Mouse (Mus musculus): ENCODE measurements at regions not wholly inside any gene's neighbourhood (a gene's known extent, or its start where the extent isn't known, plus 50 kb on each side); places are given as distances from the start of the nearest gene placed in this dataset.
A peak's percentile ranks its signal among the peaks of the same experiment; 100 is the strongest.

DNA sequence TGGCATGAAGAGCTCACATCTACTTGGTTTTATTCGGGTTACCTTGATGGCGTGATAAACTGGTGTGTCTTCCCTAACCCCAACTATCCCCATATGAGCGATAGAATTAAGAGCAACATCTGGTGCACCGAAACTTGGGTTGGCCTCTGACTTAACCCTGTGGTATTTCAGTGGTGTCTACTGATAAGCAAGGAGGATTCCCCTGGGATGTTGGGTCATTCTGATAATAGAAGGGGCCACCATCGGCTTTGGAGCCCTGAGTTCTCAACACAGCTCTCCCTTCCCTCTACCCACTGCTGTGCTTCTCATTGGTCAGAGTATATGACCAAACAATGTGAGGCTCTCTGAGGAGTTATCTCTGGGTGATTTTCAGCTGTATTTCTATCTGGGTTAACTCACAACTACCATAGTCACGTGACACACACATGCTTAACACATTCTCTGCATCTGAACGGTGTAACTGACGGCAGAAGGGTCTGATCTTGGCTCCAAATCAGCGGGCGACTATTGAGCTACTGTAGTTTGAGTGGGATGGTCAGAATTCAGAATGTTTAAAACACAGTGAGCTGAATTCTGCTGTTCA lies 212.8 kb upstream of the Prox1 start:
- ATAC-seq (replicated peaks; ENCODE audit: low FRiP score) (no peak), DNase-seq (ENCODE audit: low spot score) (no peak)
- no peak overlapping the region for H3K4me2 ChIP-seq (ENCODE audit: low read depth, low read length, severe bottlenecking)
- H3K27me3 ChIP-seq (ENCODE audit: control insufficient read depth, insufficient read depth, low read length), result peaks cover 12% of the 10 kb centered on the region
- H3K9ac ChIP-seq (ENCODE audit: low read length), result no peak overlapping the region
- H3K27ac ChIP-seq (ENCODE audit: low read depth, low read length), result no peak overlapping the region
- H3K4me3 ChIP-seq (ENCODE audit: low read depth, low read length), result no peak overlapping the region
- WGBS, result 87% methylated on average over 10 of the region's 10 CpGs
- H3K9me3 ChIP-seq (ENCODE audit: control insufficient read depth, low read length), result no peaks in the 10 kb centered on the region
- no peaks in the 10 kb centered on the region for H3K36me3 ChIP-seq (ENCODE audit: control insufficient read depth, insufficient read depth, low read length)
- H3K4me1 ChIP-seq (replicated peaks; ENCODE audit: control insufficient read depth, insufficient read depth, low read length), result peaks cover 3% of the 10 kb centered on the region; the same call in 1 of the 2 replicates

GRCm38 (mm10) chr1:190380151-190380550 lies 209.6 kb upstream of the Prox1 start:
- ATAC-seq (replicated peaks; ENCODE audit: low FRiP score), result no peak

DNA sequence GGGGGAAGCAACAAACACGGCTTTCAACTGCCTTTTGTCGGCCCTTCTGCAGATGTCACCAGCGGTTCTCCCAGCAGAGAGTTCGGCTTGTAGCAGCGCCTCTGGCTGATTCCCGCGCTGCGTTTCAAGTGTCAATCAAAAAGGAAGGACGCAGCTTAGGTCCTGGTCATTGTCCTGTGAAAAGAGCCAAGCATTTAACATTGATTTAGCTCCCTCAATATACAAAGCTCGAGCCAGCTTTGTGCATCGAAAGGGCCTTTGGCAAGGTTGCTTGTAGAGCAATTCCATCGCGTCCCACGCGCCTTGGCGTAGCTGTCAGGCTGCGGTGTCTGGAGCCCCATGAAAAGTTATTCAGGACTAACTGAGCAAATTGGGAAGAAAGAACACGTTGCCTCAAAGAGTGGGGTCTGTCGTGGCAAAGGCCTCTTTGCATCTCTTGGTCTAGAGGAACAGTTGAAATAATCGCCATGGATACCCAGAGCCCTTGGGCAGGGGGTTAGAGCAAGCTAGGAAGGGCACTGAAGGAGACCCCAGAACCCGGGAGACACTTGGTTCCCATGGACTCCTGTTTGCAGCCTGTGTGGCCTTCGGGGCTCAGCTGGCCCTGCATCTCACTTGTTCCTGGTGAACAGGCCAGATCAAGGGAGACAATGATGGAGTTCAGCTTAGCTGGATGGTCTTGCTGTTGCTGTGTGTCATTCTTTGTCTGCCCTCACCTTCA lies 204.8 kb upstream of the Prox1 start:
- no peaks in the 10 kb centered on the region; the same call in 1 of the 2 replicates for H3K27me3 ChIP-seq (ENCODE audit: control insufficient read depth, insufficient read depth, low read length)
- no peaks in the 10 kb centered on the region for H3K9me3 ChIP-seq (ENCODE audit: control insufficient read depth, low read length)
- ATAC-seq (replicated peaks; ENCODE audit: low FRiP score) (peak; percentile 68; the same call in 1 of the 2 replicates), DNase-seq (ENCODE audit: low spot score) (peak; percentile 55)
- H3K27ac ChIP-seq (ENCODE audit: low read depth, low read length), result no peak overlapping the region
- peaks cover 7% of the 10 kb centered on the region; the same call in 1 of the 2 replicates for H3K4me1 ChIP-seq (replicated peaks; ENCODE audit: control insufficient read depth, insufficient read depth, low read length)
- H3K36me3 ChIP-seq (ENCODE audit: control insufficient read depth, insufficient read depth, low read length), result no peaks in the 10 kb centered on the region
- H3K4me3 ChIP-seq (ENCODE audit: low read depth, low read length), result no peak overlapping the region
- 0 out of 2 replicates have a peak overlapping the region, but pooled peaks have one; percentile 11 for H3K4me2 ChIP-seq (ENCODE audit: low read depth, low read length, severe bottlenecking)
- WGBS, result 36% methylated on average over 22 of the region's 22 CpGs
- H3K9ac ChIP-seq (ENCODE audit: low read length), result no peak overlapping the region

More at GRCm38 (mm10) chr1:190380151-190380550, 209.6 kb upstream of the Prox1 start:
- Histone ChIP-seq H3K36me3 (ENCODE audit: control insufficient read depth, insufficient read depth, low read length) (no peaks in the 10 kb centered on the region), H3K4me3 (ENCODE audit: low read depth, low read length) (no peak overlapping the region), H3K9ac (ENCODE audit: low read length) (no peak overlapping the region), H3K4me2 (ENCODE audit: low read depth, low read length, severe bottlenecking) (no peak overlapping the region), H3K9me3 (ENCODE audit: control insufficient read depth, low read length) (no peaks in the 10 kb centered on the region), H3K27ac (ENCODE audit: low read depth, low read length) (no peak overlapping the region), H3K4me1 (replicated peaks; ENCODE audit: control insufficient read depth, insufficient read depth, low read length) (peaks cover 3% of the 10 kb centered on the region; the same call in 1 of the 2 replicates), H3K27me3 (ENCODE audit: control insufficient read depth, insufficient read depth, low read length) (no peaks in the 10 kb centered on the region; the same call in 1 of the 2 replicates)
- WGBS, result 69% methylated on average over 10 of the region's 10 CpGs
- DNase-seq (ENCODE audit: low spot score), result no peak

DNA sequence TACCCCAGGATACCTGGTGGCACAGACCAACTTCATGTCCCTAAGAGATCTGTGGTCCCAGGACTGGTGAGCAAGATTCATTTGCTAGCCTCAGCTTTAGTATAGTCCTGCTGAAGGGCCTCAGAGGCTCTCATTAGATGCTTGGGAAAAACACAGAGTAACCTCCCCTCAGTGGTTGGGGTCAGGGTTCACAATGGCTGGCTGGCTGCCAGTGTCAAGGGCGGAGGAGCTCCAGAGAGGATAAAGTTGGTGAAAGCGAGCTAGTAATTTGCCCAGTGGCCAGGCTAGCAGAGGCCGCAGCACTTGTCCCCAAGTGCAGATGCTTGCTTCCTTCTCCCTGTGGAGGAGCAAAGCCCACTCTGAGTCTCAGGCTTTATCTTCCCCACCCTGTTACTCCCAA lies 203.8 kb upstream of the Prox1 start:
- H3K27ac ChIP-seq (ENCODE audit: low read depth, low read length), result no peak overlapping the region

DNA sequence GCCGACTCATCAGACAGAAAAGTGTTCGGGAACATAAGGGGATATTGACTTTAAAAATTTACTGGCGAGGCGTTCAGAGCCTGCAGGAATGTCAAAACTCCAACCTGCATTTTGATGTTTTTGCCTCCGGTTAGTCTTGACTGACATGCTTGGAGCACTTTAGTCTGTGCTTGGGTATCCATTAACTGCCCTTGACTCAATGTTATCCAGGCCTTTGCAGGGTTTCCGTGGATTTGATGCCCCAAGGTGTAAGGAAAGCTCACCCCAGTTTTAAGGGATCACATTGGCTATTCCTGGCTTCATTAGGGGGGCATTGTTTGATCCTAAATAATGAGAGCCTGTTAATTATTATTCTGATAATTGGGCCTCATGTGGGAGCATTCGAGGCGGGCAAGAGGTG lies 196.1 kb upstream of the Prox1 start:
- no peak overlapping the region for H3K27ac ChIP-seq (ENCODE audit: low read depth, low read length)
- H3K27me3 ChIP-seq (ENCODE audit: control insufficient read depth, insufficient read depth, low read length), result no peaks in the 10 kb centered on the region
- no peak overlapping the region for H3K4me2 ChIP-seq (ENCODE audit: low read depth, low read length, severe bottlenecking)
- no peak for DNase-seq (ENCODE audit: low spot score)
- no peak overlapping the region for H3K9ac ChIP-seq (ENCODE audit: low read length)
- H3K4me1 ChIP-seq (replicated peaks; ENCODE audit: control insufficient read depth, insufficient read depth, low read length), result no peaks in the 10 kb centered on the region
- no peak for ATAC-seq (replicated peaks; ENCODE audit: low FRiP score)
- H3K4me3 ChIP-seq (ENCODE audit: low read depth, low read length), result no peak overlapping the region
- 54% methylated on average over 8 of the region's 8 CpGs for WGBS
- no peaks in the 10 kb centered on the region for H3K9me3 ChIP-seq (ENCODE audit: control insufficient read depth, low read length)
- H3K36me3 ChIP-seq (ENCODE audit: control insufficient read depth, insufficient read depth, low read length), result no peaks in the 10 kb centered on the region

More for the DNA sequence above, 203.8 kb upstream of the Prox1 start:
- H3K4me2 ChIP-seq (ENCODE audit: low read depth, low read length, severe bottlenecking), result no peak overlapping the region
- H3K9ac ChIP-seq (ENCODE audit: low read length), result no peak overlapping the region
- no peaks in the 10 kb centered on the region for H3K36me3 ChIP-seq (ENCODE audit: control insufficient read depth, insufficient read depth, low read length)
- peak; percentile 70 for DNase-seq (ENCODE audit: low spot score)
- no peaks in the 10 kb centered on the region for H3K9me3 ChIP-seq (ENCODE audit: control insufficient read depth, low read length)
- no peaks in the 10 kb centered on the region; the same call in 1 of the 2 replicates for H3K27me3 ChIP-seq (ENCODE audit: control insufficient read depth, insufficient read depth, low read length)
- peak; percentile 58; the same call in 1 of the 2 replicates for ATAC-seq (replicated peaks; ENCODE audit: low FRiP score)
- 25% methylated on average over 3 of the region's 3 CpGs for WGBS
- H3K4me1 ChIP-seq (replicated peaks; ENCODE audit: control insufficient read depth, insufficient read depth, low read length), result peaks cover 4% of the 10 kb centered on the region; the same call in 1 of the 2 replicates
- H3K4me3 ChIP-seq (ENCODE audit: low read depth, low read length), result no peak overlapping the region

DNA sequence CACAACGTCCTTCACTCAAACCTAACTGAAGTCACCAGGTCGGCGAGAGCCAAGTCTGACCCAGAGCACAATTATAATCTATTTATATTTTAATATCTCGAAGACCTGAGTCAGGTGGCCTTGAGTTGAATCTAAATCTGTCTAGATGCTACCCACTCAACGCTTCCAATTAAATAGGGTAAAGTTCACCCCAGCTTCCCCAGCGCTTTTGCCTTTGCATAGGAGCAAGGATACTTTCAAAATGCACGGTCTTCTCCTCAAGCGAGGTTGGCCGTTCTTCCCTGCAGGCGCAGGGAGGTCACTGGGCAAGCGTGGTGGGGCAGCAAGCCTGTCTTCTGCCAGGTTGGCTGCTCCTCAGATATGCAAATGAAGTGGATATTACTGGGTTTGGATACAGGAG lies 194.6 kb upstream of the Prox1 start:
- no peaks in the 10 kb centered on the region for H3K9me3 ChIP-seq (ENCODE audit: control insufficient read depth, low read length)
- H3K27me3 ChIP-seq (ENCODE audit: control insufficient read depth, insufficient read depth, low read length), result no peaks in the 10 kb centered on the region
- no peak overlapping the region for H3K27ac ChIP-seq (ENCODE audit: low read depth, low read length)
- H3K4me1 ChIP-seq (replicated peaks; ENCODE audit: control insufficient read depth, insufficient read depth, low read length), result no peaks in the 10 kb centered on the region
- H3K4me3 ChIP-seq (ENCODE audit: low read depth, low read length), result no peak overlapping the region
- 92% methylated on average over 11 of the region's 11 CpGs for WGBS
- ATAC-seq (replicated peaks; ENCODE audit: low FRiP score), result no peak
- H3K4me2 ChIP-seq (ENCODE audit: low read depth, low read length, severe bottlenecking), result no peak overlapping the region
- no peaks in the 10 kb centered on the region for H3K36me3 ChIP-seq (ENCODE audit: control insufficient read depth, insufficient read depth, low read length)
- DNase-seq (ENCODE audit: low spot score), result no peak
- no peak overlapping the region for H3K9ac ChIP-seq (ENCODE audit: low read length)

- no peak overlapping the region for H3K4me3 ChIP-seq (ENCODE audit: low read depth, low read length)
- no peak overlapping the region for H3K9ac ChIP-seq (ENCODE audit: low read length)
- ATAC-seq (replicated peaks; ENCODE audit: low FRiP score), result no peak
- H3K4me2 ChIP-seq (ENCODE audit: low read depth, low read length, severe bottlenecking), result no peak overlapping the region
- no peaks in the 10 kb centered on the region for H3K36me3 ChIP-seq (ENCODE audit: control insufficient read depth, insufficient read depth, low read length)
- H3K27me3 ChIP-seq (ENCODE audit: control insufficient read depth, insufficient read depth, low read length), result no peaks in the 10 kb centered on the region
- no peak for DNase-seq (ENCODE audit: low spot score)
- WGBS, result 91% methylated on average over 5 of the region's 5 CpGs
- no peak overlapping the region for H3K27ac ChIP-seq (ENCODE audit: low read depth, low read length)
- no peaks in the 10 kb centered on the region for H3K4me1 ChIP-seq (replicated peaks; ENCODE audit: control insufficient read depth, insufficient read depth, low read length)
- H3K9me3 ChIP-seq (ENCODE audit: control insufficient read depth, low read length), result no peaks in the 10 kb centered on the region
Observed at GRCm38 (mm10) chr1:190360661-190361060, 190.1 kb upstream of the Prox1 start.

GRCm38 (mm10) chr1:190357779-190358178 lies 187.3 kb upstream of the Prox1 start:
- Histone ChIP-seq H3K9ac (ENCODE audit: low read length) (no peak overlapping the region), H3K9me3 (ENCODE audit: control insufficient read depth, low read length) (no peaks in the 10 kb centered on the region), H3K4me2 (ENCODE audit: low read depth, low read length, severe bottlenecking) (no peak overlapping the region), H3K36me3 (ENCODE audit: control insufficient read depth, insufficient read depth, low read length) (no peaks in the 10 kb centered on the region), H3K27ac (ENCODE audit: low read depth, low read length) (no peak overlapping the region), H3K27me3 (ENCODE audit: control insufficient read depth, insufficient read depth, low read length) (no peaks in the 10 kb centered on the region), H3K4me1 (replicated peaks; ENCODE audit: control insufficient read depth, insufficient read depth, low read length) (no peaks in the 10 kb centered on the region; the same call in 1 of the 2 replicates), H3K4me3 (ENCODE audit: low read depth, low read length) (no peak overlapping the region)
- 83% methylated on average over 5 of the region's 5 CpGs for WGBS
- DNase-seq (ENCODE audit: low spot score) (no peak), ATAC-seq (replicated peaks; ENCODE audit: low FRiP score) (no peak)
